10 mouse cellular contexts compared by ENCODE assay signal in the genomic region with DNA sequence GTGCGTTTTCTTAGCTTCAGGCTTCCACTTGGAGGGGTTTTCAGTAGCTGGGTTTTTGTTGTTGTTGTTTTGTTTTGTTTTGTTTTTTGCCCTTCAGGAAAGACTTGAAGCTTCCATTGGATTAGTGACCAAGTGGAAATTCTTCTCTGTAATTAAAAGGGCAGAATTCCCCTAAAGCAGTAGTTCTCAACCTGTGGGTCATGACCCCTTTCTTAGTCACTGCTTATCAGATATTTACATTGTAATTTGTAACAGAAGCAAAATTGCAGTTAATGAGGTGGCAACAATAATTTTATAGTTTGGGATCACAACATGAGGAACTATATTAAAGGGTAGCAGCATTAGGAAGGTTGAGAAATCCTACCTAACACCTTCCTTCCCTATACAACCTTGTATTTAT. TPM values are rescaled to one million over a fixed set of nuclear protein-coding genes. Genes with fewer than 3 reads are reported as not detected.
DNase-seq lines count a peak whose midpoint lies in the region; ATAC-seq and TF ChIP-seq lines count a peak whose summit lies in the region.
"Had no signal": no experiment of that assay in that cellular context is flagged by ENCODE, and none has a peak within 500 bp of the region (broad histone marks: within the 10 kb centered on the region; RNA-seq: fewer than 3 reads in every experiment).

No protein-coding gene starts in this region.

- H3K9ac ChIP-seq in liver, adult 2 months (ENCODE audit: low read depth, low read length), result peak overlapping the region; percentile 41; the same call in 1 of the 2 replicates
- H3K9ac ChIP-seq in limb, embryonic 11.5 days (ENCODE audit: low read length), result peak overlapping the region; percentile 85; the same call in 1 of the 2 replicates
- H3K9ac ChIP-seq in neural tube, embryonic 14.5 days (replicated peaks; ENCODE audit: low read depth, low read length), result peak overlapping the region; percentile 93

- peak overlapping the region; percentile 91; the same call in 1 of the 2 replicates for H3K4me3 ChIP-seq in liver, adult 2 months (ENCODE audit: insufficient read depth, low read depth, low read length)
- peak overlapping the region; percentile 92 for H3K4me3 ChIP-seq in forebrain, embryonic 10.5 days
- peak overlapping the region; percentile 61 for H3K4me3 ChIP-seq in limb, embryonic 11.5 days (ENCODE audit: low read depth, low read length)
- peak overlapping the region; percentile 93 for H3K4me3 ChIP-seq in neural tube, embryonic 14.5 days (ENCODE audit: low read depth, low read length)

- H3K79me2 ChIP-seq in liver, adult 2 months (ENCODE audit: control insufficient read depth, insufficient read depth, low read length), result peaks cover 3% of the 10 kb centered on the region; the same call in 1 of the 2 replicates

- H3K27me3 ChIP-seq in liver, adult 2 months (ENCODE audit: control insufficient read depth, insufficient read depth, low read length), result no peaks in the 10 kb centered on the region
- H3K27me3 ChIP-seq in forebrain, embryonic 10.5 days (ENCODE audit: poor library complexity, severe bottlenecking), result no peaks in the 10 kb centered on the region
- H3K27me3 ChIP-seq in limb, embryonic 11.5 days (ENCODE audit: control insufficient read depth, insufficient read depth, low read length), result no peaks in the 10 kb centered on the region
- H3K27me3 ChIP-seq in neural tube, embryonic 14.5 days (ENCODE audit: control insufficient read depth, insufficient read depth, low read length), result no peaks in the 10 kb centered on the region

- H3K27ac ChIP-seq in liver, adult 2 months (replicated peaks; ENCODE audit: insufficient read depth, low read depth, low read length), result peak overlapping the region; percentile 97
- H3K27ac ChIP-seq in forebrain, embryonic 10.5 days, result peak overlapping the region; percentile 98
- no peak overlapping the region for H3K27ac ChIP-seq in limb, embryonic 11.5 days (replicated peaks; ENCODE audit: low read depth, low read length)
- peak overlapping the region; percentile 98; the same call in 1 of the 2 replicates for H3K27ac ChIP-seq in neural tube, embryonic 14.5 days (ENCODE audit: low read depth, low read length)

- H3K36me3 ChIP-seq in liver, adult 2 months (ENCODE audit: control insufficient read depth, insufficient read depth, low read length), result no peaks in the 10 kb centered on the region
- H3K36me3 ChIP-seq in forebrain, embryonic 10.5 days (replicated peaks), result peaks cover 2% of the 10 kb centered on the region
- no peaks in the 10 kb centered on the region for H3K36me3 ChIP-seq in limb, embryonic 11.5 days (ENCODE audit: control insufficient read depth, insufficient read depth, low read length)
- H3K36me3 ChIP-seq in neural tube, embryonic 14.5 days (ENCODE audit: control insufficient read depth, insufficient read depth, low read length), result no peaks in the 10 kb centered on the region

- peak overlapping the region; percentile 62 for H3K4me2 ChIP-seq in limb, embryonic 11.5 days (ENCODE audit: low read depth, severe bottlenecking)
- peak overlapping the region; percentile 92 for H3K4me2 ChIP-seq in neural tube, embryonic 14.5 days (ENCODE audit: low read depth, low read length)

- no peaks in the 10 kb centered on the region for H3K9me3 ChIP-seq in forebrain, embryonic 10.5 days
- H3K9me3 ChIP-seq in limb, embryonic 11.5 days (ENCODE audit: control insufficient read depth, low read length), result no peaks in the 10 kb centered on the region
- H3K9me3 ChIP-seq in neural tube, embryonic 14.5 days (ENCODE audit: control insufficient read depth, low read length), result no peaks in the 10 kb centered on the region

- TF ChIP-seq CTCF in liver, adult 2 months (IDR thresholded peaks at IDR 0.05; ENCODE audit: low read depth, low read length), result no peak

- no peak for DNase-seq in liver, adult 2 months (ENCODE audit: extremely low read depth, low read depth, low spot score)
- no peak for DNase-seq in liver
- DNase-seq in forebrain, embryonic 10.5 days (ENCODE audit: extremely low spot score, low spot score), result no peak
- no peak for DNase-seq in limb, embryonic 11.5 days (ENCODE audit: low spot score)
- DNase-seq in spleen, postnatal 14 days (ENCODE audit: low spot score in 2 of 2), result no peak
- no peak for DNase-seq in adrenal gland, adult 2 months
- no peak for DNase-seq in urinary bladder, postnatal 10 days (ENCODE audit: low spot score)
- DNase-seq: lung, postnatal 4 days; thymus, postnatal 14 days had no signal

- WGBS in liver, adult 2 months, result 14% methylated on average over 1 of the region's 1 CpGs
- whole genome bisulfite sequencing in forebrain, embryonic 10.5 days, result 16% methylated on average over 1 of the region's 1 CpGs
- WGBS in limb, embryonic 11.5 days, result 30% methylated on average over 1 of the region's 1 CpGs
- WGBS in neural tube, embryonic 14.5 days, result 19% methylated on average over 1 of the region's 1 CpGs

- TF ChIP-seq POLR2A in liver, adult 2 months (IDR thresholded peaks at IDR 0.05; ENCODE audit: extremely low read depth, insufficient read depth, low read length), result no peak

- peaks cover 10% of the 10 kb centered on the region for H3K4me1 ChIP-seq in liver, adult 2 months (ENCODE audit: control insufficient read depth, insufficient read depth, low read length)
- peaks cover 33% of the 10 kb centered on the region for H3K4me1 ChIP-seq in forebrain, embryonic 10.5 days
- 0 out of 2 replicates have a peak, but pooled peaks cover 3% of the 10 kb centered on the region for H3K4me1 ChIP-seq in limb, embryonic 11.5 days (ENCODE audit: control insufficient read depth, insufficient read depth, low read length)
- H3K4me1 ChIP-seq in neural tube, embryonic 14.5 days (ENCODE audit: control insufficient read depth, insufficient read depth, low read length), result peaks cover 15% of the 10 kb centered on the region

- no peak for ATAC-seq in limb, embryonic 11.5 days (ENCODE audit: insufficient number of reproducible peaks, low FRiP score, low TSS enrichment, low read depth)
- ATAC-seq in neural tube, embryonic 14.5 days (ENCODE audit: low read depth), result no peak

RNA-seq across cellular contexts. Expression of gene Herpud2, which starts 0.8 kb away (rescaled TPM):
- 11.5 and 14.9 TPM in 2 replicates for total RNA-seq in liver, adult 2 months (2014; rRNA removed)
- 17.6 and 19.9 TPM in 2 replicates for polyA plus RNA-seq in liver, adult 2 months (2012; rRNA removed)
- 22.1 and 24.2 TPM in 2 replicates for polyA plus RNA-seq in forebrain, embryonic 10.5 days (2016; fragmentation: Nextera tagmentation; extraction: Ambion mirVana)
- 23.7 and 27.2 TPM in 2 replicates for polyA plus RNA-seq in limb, embryonic 11.5 days (2014; fragmentation: Nextera tagmentation; extraction: Ambion mirVana)
- 35.6 and 38.6 TPM in 2 replicates for polyA plus RNA-seq in neural tube, embryonic 14.5 days (2014; fragmentation: Nextera tagmentation; extraction: Ambion mirVana)
- total RNA-seq in adrenal gland, adult 2 months (2021), result 10 to 100 TPM; 46.3 to 51.0 TPM
- 98.1 and 98.8 TPM in 2 replicates for polyA plus RNA-seq in adrenal gland, adult 2 months (2012; rRNA removed)

Comparison
In these comparisons a context has a peak if more than half of its experiments do, and no peak if none do; other contexts are left out.
1. H3K9ac ChIP-seq: peak in every context shown above with its lines; median percentile 93 in neural tube, embryonic 14.5 days; 85 in limb, embryonic 11.5 days; 41 in liver, adult 2 months.